Mouse (Mus musculus) C2C12 (cell line): Measurements from ENCODE around the gene Btbd11.

ENCODE experiments used
- CTCF ChIP-seq: IDR thresholded peaks from one replicate; pipeline ENCODE4 v1.5.1; 2011; ENCODE audit not compliant: control insufficient read depth, insufficient read depth, insufficient read length
- MAX ChIP-seq: IDR thresholded peaks from one replicate; pipeline ENCODE4 v1.6.1; 2011; ENCODE audit warnings: mild to moderate bottlenecking, control low read depth
- MYOD1 ChIP-seq: IDR thresholded peaks from one replicate; pipeline ENCODE4 v1.6.1; 2011; ENCODE audit warnings: low read depth; ENCODE audit not compliant: control insufficient read depth, insufficient read length
- USF1 ChIP-seq: IDR thresholded peaks from one replicate; pipeline ENCODE4 v1.6.1; 2011; ENCODE audit warnings: low read depth, mild to moderate bottlenecking, control low read depth, moderate library complexity

- TF ChIP-seq CTCF (no peak), MAX (no peak), MYOD1 (no peak), USF1 (no peak)
Observed at GRCm38 (mm10) chr10:85625170-85625686, 238.6 kb downstream of the Btbd11 start.
